Mouse (Mus musculus): ENCODE measurements around the gene Hlf. TPM values are rescaled to one million over a fixed set of nuclear protein-coding genes. Genes with fewer than 3 reads are reported as not detected.

The Hlf gene
- total RNA-seq (2023) = 0.50 TPM

GRCm38 (mm10) chr11:90390817-90391173 is at the start of gene Hlf:
Hlf (minus strand) TSS chr11:90390895.

Other genes starting within 250 kb of the Hlf start
- gene Gm45716, start 203.2 kb downstream of the Hlf start, total RNA-seq (2023) = 4.0 TPM
- gene Mmd, start 141.4 kb downstream of the Hlf start, total RNA-seq (2023) = 22.0 TPM
- gene Stxbp4, start 247.2 kb upstream of the Hlf start, total RNA-seq (2023) = 5.4 TPM
- gene Cox11, start 247.3 kb upstream of the Hlf start, total RNA-seq (2023) = 21.3 TPM

Data from CD4-positive naive resting alpha-beta T cell, adult 76 days (primary cell).